Mouse (Mus musculus): ENCODE data around the gene Fyb.

Gene Fyb

DNA sequence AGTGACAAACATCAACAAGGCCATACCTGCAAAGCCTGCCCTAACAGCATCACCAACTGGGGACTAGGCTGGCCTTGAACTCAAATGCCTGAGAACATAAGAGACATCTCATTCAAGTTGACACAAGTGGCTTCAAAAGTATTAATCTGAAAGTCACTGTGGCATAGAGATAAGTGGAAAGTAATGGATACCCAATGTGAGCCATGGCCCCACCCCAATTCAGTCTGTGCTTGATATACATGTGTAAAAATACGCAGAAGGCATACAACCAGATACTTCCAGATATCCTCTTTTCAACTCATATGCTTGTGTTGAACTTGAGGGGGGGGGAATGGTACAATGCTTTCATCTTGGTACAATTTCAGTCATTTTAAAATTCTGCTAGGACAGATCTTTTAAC is 124.4 kb downstream of the Fyb start:
- DNase-seq (ENCODE audit: inconsistent age in 2 of 2, low spot score in 1 of 2) = no peak

DNA sequence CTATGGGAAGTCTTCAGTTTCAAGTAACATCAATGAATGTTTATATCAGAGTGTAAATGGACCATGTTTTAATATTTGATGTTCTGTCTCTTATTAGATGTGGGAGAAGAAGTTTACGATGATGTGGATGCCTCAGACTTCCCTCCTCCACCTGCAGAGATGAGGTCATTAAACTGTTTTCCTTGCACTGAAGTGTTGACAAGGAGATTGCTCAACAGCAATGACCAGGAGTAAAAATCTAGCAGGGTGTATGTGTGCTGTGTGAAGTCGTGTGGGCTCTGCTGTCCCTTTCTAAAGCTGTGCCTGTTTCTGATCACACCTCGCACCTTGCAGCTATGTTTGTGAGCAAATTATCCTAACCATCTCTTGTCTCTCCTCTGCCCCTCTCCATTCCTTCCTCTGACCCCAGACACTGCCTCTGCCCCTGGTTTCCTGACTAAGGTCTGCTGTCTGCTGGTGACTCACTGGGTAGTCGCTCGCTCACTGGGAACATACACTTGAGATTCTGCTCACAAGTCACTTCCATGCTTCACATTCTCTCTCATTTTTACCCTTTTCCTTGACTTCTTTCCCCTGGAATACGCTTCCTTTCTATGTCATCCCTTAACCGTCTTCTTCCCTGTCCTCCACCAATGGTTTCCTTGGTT is 126.2 kb downstream of the Fyb start:
- DNase-seq (ENCODE audit: inconsistent age in 2 of 2, low spot score in 1 of 2) = no peak

DNA sequence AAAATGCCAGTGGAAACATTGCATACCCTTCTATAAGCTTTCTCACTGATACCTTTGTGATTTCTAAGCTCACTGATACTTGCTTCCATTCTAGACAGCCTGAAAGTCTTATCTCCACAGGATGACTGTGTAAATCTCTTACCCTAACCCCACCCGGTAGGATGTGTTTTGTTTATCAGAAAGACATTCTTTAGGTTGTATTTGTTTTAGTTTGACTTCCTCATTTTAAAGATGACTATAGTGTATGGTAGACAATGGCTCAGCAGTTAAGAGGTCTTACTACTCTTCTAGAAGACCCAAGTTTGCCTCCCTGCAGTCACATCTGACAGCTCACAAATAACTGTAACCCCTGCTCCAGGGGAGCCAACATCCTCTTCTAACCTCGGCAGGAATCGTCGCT is 130.4 kb downstream of the Fyb start:
- DNase-seq (ENCODE audit: inconsistent age in 2 of 2, low spot score in 1 of 2) = no peak

DNA sequence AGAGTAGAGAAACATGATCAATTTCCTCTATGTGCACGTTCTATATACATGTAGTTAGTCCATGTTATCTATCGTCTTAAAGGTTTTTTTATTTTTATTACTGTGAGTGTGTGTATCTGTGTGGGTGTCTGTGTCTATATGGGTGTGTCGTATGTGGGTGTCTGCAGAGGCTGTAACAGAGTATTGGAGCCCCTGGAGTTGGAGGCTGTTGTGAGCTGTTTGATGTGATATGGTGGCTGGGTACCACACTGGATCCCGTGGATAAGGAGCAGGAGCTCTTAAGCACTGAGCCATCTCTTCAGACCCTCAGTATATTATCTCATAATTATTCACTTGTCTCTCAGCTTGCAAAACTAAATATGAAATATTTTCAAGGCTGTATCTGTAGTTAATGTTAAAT is 135.4 kb downstream of the Fyb start:
- no peak for DNase-seq (ENCODE audit: inconsistent age in 2 of 2, low spot score in 1 of 2)

DNA sequence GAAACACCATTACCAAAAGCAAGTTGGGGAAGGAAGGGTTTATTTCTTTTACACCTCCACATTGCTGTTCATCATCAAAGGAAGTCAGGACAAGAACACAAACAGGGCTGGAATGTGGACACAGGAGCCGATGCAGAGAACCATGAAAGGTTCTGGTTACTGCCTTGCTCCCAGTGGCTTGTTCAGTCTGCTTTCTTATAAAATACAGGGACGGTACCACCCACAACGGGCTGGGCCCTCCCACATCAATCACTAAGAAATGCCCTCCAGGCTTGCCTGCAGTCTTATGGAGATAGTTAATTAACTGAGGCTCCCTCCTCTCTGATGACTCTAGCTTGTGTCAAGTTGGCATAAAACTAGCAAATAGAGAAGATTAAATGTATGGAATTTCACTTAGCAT is 139.3 kb downstream of the Fyb start:
- no peak for DNase-seq (ENCODE audit: inconsistent age in 2 of 2, low spot score in 1 of 2)

DNA sequence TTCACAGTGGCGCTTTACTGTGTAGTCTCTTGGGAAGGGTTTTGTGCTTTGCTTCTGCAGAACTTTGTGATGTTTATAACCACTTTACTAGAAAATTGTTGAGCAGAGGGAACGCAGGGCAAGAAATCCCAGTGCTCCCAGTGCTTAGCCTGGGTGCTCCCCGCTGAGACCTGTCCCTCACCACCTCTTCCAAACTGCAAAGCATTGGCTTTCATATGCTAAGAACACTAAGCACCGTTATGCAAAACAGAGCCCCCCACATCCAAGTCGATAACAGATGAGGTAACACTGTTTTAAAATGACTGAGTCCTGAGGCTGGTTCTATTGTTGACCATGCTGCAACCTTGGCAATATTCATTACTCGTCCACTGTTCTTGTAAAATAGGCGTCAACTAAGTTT is 141.3 kb downstream of the Fyb start:
- DNase-seq (ENCODE audit: inconsistent age in 2 of 2, low spot score in 1 of 2) = no peak

DNA sequence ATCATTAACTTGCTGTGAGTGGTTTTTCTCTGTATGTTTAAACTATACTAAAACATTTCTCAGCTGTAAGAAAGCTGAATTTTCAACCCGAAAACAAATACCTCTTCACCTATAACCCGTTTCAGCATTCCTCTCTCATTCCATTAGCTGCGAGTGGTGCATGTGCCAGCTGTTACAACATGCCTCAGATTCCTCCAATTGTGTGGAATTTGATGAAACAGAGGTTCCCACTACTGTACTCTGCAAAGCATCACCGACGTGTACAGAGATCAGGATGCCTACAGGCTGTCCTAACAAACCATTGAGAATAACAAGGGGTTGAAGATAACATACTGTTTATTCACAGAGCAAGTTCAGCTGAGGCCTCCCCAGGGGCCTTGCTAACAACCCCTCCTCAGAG is 143.4 kb downstream of the Fyb start:
- DNase-seq (ENCODE audit: inconsistent age in 2 of 2, low spot score in 1 of 2) = no peak

DNA sequence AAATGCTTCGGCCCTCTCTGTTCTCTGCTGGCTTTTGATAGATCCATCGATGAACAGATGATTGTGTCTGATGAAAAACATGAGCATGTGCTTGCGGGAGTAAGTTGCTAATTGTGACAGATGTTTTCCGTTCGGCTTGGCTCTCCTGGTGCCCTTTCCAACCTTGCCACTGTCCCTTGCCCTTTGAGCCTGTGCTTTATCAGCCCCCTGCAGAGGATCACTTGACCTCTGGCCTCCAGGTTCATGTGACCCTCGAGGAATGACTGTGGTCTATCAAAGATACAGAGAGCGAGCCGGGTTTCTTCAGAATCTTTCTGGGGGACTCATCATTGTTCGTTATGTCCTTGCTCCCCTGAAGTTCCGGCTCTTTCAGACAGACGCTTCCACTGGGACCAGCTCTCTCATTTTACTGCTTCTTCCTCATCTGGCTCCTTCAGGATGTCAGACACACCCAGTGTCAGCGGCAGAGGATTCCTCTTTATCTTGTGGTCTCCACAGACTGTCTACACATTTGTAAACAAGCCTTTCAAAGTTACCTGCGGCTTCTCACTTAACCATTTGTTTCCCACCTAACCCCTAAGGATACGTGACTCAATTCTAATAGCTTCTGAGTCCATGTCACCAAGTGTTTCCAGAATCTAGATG is 146.3 kb downstream of the Fyb start:
- no peak for DNase-seq (ENCODE audit: inconsistent age in 2 of 2, low spot score in 1 of 2)

DNA sequence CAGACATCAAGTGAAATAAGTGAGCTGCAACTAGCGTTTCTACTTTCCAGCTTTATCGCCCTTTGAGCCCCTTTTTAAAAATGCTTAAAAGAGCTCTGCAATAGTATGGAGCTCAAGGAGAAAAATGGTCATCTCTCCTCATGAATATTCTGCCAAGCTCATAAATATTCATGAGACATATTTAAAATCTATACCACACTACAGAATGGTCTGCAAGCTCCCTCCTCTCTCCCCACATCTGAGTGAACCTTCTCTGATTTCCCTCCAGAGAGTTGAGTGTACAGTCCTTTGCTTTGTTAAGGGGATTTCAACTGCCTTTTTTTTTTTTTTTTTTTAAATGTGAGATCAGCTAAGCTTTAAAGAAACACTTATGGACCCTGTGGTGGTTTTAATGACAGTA is 155.8 kb downstream of the Fyb start:
- DNase-seq (ENCODE audit: inconsistent age in 2 of 2, low spot score in 1 of 2) = no peak

DNA sequence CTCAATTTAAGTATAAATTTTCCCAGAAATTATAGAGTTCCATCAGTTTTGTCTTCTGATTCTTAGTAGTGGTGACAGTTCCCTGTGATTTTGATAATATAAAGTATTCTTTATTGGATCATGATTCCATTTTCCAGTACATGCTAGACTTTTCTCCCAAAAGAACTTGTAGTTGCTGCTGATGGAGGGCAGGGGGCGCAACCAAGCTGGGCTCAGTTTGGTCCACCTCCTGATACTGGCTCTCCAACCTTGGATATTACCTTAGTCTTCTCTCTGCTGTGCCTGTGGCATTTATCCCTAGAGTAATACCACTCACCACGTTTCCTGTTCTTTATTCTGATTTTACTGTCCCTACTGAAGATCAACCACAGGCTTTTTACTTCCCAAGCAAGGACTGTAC is 179.5 kb downstream of the Fyb start:
- peak; percentile 31 to 76 for DNase-seq (ENCODE audit: inconsistent age in 2 of 2, low spot score in 1 of 2)

DNA sequence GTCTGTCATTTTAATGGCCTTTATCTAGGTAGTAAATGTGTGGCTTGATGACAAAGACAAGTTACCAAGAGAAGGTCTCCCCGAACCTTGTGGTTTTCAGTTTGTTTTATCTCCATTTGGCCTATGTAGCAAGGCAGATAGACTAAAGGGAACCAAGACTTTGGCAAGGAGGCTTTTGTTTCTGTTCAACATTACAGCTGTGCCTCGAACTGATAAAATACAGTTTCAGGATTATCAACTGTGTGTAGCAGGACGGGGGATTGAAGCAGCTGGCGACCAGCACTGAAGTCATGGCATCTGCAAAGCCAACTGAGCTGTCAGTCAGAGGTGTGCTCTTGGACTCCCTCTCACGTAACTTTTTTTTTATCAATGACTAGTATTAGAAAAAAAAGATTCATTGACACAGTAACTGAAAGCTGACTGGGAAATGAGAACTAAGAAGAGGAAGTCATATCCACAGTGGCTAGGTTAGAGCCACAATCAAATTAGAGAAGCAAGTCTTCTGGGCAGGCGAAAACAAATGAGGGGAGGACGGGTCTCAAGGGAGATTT is 182.8 kb downstream of the Fyb start:
- DNase-seq (ENCODE audit: inconsistent age in 2 of 2, low spot score in 1 of 2) = peak in 1 of 2 experiments; percentile 20

DNA sequence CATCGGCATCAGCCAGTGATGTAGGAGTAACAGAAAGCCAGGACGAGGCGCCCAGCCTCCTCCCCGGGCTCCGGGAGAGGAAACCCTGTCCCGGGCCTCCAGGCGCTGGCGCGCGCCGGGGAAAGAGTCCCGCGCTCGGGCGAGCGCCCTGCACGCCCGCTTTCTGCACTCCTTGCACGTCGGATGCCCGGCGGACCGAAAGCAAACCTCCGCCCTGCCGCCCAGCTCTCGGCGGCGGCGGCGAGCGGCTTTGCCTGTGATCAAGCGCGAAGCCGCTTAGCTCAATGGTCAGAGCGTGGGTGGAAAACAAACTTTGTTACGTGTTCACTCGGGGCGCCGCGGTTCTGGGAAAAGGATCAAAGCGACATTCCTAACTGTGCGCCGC is 184.9 kb downstream of the Fyb start:
- DNase-seq (ENCODE audit: inconsistent age in 2 of 2, low spot score in 1 of 2) = peak in 1 of 2 experiments; percentile 94

DNA sequence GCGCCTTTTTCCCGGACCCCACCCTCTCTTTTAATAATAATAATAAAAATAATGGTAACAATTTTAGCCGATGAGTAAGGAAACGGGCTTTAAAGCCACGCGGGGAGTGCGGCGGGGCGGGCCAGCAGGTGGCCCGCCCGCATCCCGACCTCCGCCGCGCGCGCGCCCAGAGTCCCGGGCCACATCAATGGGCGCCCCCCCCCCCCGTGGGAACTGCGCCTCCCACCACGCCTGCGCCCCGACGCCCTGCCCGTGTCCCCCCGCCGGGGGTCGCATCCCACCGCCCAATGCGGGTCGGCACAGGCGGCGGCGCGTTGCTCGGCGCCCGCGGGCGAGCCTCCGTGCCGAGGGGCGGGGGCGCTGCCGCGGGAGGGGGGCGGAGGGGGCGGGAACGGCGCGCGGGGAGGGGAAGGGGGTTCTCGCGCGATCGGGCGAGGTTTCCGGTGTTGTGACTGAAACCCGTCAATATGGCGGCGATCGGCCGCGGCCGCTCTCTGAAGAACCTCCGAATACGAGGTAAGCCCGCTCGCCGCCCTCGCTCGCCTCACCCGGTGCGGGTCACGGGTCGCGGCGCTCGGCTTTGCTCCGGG is 185.4 kb downstream of the Fyb start, which contains the start of gene Rictor:
Gene Rictor (plus strand): TSS at position 444 of the 590 bp plus-strand sequence.
- DNase-seq (ENCODE audit: inconsistent age in 2 of 2, low spot score in 1 of 2) = peak; percentile 86 to 96

DNA sequence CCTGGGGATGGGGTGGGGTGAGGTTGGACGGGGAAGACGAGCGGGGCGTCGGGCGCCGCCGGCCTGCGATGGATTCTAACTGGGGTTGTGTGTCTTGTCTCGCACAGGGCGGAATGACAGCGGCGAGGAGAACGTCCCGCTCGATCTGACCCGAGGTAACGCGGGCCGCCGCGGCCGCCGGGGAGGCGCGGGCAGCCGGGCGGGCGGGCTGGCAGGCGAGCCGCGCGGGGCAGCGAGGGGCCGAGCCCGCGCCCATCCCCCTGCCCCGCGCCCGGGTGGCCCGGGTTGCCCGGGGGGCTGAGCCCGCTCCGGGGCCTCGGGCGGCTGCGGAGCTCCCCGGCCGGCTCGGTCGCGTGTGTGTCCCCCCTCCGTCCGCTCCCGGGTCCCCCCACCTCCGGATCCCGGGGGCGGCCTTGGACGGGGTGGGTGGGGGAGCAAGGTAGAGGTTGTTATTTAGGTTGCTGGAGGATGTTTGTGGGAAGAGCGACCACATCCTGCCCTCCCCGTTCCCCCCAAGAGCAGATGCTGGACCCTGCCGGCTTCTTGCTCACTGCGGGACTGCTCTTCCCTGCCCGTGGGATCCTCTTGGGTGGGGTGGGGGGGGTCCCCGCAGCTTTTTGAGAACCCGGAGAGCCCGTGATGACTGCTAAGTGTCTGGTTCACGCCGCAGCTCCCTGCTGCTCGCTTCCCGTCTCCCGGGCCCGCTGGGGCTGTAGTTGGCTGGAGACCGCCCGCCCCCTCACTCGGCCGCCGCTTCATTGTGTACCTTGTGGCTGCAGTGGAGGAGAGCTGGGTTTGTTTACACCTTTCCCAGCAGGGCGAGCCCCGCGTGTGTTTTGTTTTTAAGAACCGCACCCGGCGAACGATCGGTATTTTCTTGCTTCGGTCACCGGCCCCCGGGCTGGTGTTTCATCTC is 186.1 kb downstream of the Fyb start:
- peak; percentile 38 to 79 for DNase-seq (ENCODE audit: inconsistent age in 2 of 2, low spot score in 1 of 2)

DNA sequence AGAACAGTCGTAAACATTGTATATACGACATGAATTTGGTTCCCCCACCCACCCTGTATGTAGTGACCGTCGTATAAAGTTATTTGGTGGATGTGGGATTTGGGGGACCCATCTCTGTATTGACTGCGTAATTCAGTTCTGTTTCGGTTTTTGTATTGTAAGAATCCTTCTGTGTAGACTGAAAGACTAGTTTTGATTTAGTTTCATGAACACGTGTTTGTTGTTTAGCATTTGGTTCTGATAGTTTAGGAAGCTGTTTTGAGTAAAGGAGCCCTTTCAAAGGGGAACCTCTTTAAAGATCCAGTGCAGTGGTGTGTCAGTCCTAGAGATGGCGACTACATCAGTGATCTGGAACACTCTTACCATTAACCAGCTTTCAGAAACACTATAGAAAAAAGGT is 187.0 kb downstream of the Fyb start:
- no peak for DNase-seq (ENCODE audit: inconsistent age in 2 of 2, low spot score in 1 of 2)

DNA sequence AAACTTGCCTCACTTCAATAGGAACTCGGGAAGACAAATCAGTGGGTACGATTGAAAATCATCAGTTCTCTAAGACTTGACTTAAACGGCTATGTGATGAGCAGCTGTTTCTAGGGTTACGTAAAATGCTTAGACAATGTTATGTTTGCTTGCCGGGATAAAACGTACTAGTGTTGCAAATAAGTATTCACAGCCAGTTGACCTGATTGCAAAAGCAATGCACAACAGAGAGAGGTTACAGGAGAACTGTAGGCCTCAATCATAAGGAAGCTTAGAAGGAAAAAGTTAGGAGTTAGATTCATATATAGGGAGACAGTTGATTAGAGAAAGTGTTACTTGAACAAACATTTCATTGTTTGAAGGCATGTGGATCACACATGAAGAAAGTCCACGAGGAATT is 187.7 kb downstream of the Fyb start:
- DNase-seq (ENCODE audit: inconsistent age in 2 of 2, low spot score in 1 of 2) = peak in 1 of 2 experiments; percentile 29

DNA sequence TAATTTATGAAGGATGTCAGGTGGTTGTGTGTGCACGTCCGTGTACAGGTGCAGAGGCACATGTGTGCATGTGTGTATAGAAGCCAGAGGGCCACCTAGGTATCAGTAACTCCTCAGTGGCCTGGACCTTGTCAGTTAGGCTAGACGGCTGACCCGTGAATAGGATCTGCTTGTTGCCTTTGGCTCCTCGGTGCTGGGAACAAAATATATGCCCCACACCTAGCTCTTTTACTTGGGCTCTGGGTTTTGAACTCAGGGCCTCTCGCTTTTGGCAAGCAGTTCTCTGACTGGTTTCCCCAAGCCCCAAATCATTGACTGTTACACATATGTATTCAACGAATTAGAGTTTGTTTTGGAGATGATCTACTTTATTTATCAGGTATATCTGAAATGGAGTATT is 188.6 kb downstream of the Fyb start:
- peak in 1 of 2 experiments; percentile 19 for DNase-seq (ENCODE audit: inconsistent age in 2 of 2, low spot score in 1 of 2)

Data from adrenal gland, adult (tissue).